8 mouse cellular contexts compared by ENCODE assay signal in the genomic region with DNA sequence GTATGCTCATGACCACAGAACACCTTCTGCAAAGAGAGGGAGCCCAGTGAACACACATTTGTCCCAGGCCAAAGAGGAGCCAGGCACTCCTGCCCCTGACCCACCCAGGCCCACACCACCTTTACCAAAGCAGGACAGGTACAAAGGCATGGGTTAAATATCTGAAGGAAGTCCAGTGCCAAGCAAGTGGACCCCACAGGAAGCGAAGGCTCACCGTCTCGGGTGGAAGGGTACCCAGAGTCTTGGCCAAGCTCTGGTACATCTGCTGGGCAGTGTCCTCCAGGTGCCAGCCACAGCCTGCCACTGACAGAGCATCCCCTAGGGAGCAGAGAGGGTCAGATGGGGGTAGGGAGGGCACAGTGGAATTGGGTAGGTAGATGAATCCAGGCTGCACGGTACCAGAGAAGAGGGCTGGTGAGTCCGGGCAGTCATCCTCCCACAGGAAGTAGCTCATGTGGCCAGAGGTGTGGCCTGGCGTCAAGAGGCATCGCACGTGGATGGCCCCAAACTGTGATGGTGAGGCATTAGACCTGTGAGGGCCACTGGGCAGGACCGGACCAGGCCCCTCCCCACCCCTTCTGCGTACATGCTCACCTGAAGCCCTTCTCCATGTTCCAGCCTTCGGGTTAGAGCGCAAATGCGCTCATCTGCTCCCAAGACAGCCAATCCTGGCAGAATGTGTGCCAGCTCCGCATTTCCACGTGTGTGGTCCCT. TPM values are rescaled to one million over a fixed set of nuclear protein-coding genes. Genes with fewer than 3 reads are reported as not detected.
DNase-seq lines count a peak whose midpoint lies in the region; ATAC-seq and TF ChIP-seq lines count a peak whose summit lies in the region.

No protein-coding gene starts in this region.

- peaks cover 12% of the 10 kb centered on the region for H3K4me1 ChIP-seq in kidney, embryonic 14.5 days (ENCODE audit: control insufficient read depth, insufficient read depth, low read length)
- H3K4me1 ChIP-seq in embryonic facial prominence, embryonic 12.5 days: peaks cover 24% of the 10 kb centered on the region
- H3K4me1 ChIP-seq in hindbrain, embryonic 16.5 days (ENCODE audit: control insufficient read depth, insufficient read depth, low read depth, low read length): peaks cover 24% of the 10 kb centered on the region
- peaks cover 11% of the 10 kb centered on the region for H3K4me1 ChIP-seq in midbrain, postnatal 0 days (ENCODE audit: insufficient read depth, low read length)

- DNase-seq in kidney, adult 8-10 months: no peak
- DNase-seq in midbrain, postnatal 0 days (ENCODE audit: low spot score): no peak
- no peak for DNase-seq in adrenal gland, postnatal 4 days (ENCODE audit: low spot score in 2 of 2)
- no peak for DNase-seq in left cerebral cortex, postnatal 36 days (ENCODE audit: low spot score in 2 of 2)
- DNase-seq in urinary bladder, postnatal 14 days (ENCODE audit: low spot score): no peak

- H3K27ac ChIP-seq in kidney, embryonic 14.5 days (ENCODE audit: low read depth, low read length): no peak overlapping the region
- H3K27ac ChIP-seq in embryonic facial prominence, embryonic 12.5 days: no peak overlapping the region
- H3K27ac ChIP-seq in hindbrain, embryonic 16.5 days (ENCODE audit: low read depth, low read length): no peak overlapping the region; the same call in 1 of the 2 replicates
- 0 out of 2 replicates have a peak overlapping the region, but pooled peaks have one; percentile 62 for H3K27ac ChIP-seq in midbrain, postnatal 0 days (ENCODE audit: low read depth, low read length)

- intact Hi-C loops in left cerebral cortex, postnatal 36 days (cut with DNase I): no loop called here

- peak overlapping the region; percentile 65; the same call in 1 of the 2 replicates for H3K9ac ChIP-seq in kidney, embryonic 14.5 days (ENCODE audit: low read depth, low read length)
- peak overlapping the region; percentile 72 for H3K9ac ChIP-seq in embryonic facial prominence, embryonic 12.5 days
- peak overlapping the region; percentile 80 for H3K9ac ChIP-seq in hindbrain, embryonic 16.5 days (ENCODE audit: low read depth, low read length)
- H3K9ac ChIP-seq in midbrain, postnatal 0 days (replicated peaks; ENCODE audit: low read length, poor library complexity, severe bottlenecking): peak overlapping the region; percentile 69; the same call in 1 of the 2 replicates

- no peaks in the 10 kb centered on the region for H3K27me3 ChIP-seq in kidney, embryonic 14.5 days (ENCODE audit: control insufficient read depth, insufficient read depth, low read length)
- no peaks in the 10 kb centered on the region for H3K27me3 ChIP-seq in embryonic facial prominence, embryonic 12.5 days
- H3K27me3 ChIP-seq in hindbrain, embryonic 16.5 days (replicated peaks; ENCODE audit: control insufficient read depth, insufficient read depth, low read length): no peaks in the 10 kb centered on the region
- H3K27me3 ChIP-seq in midbrain, postnatal 0 days (ENCODE audit: insufficient read depth, low read length): no peaks in the 10 kb centered on the region

- TF ChIP-seq CTCF in midbrain, postnatal 0 days (IDR thresholded peaks at IDR 0.05): no peak

- peak overlapping the region; percentile 57 for H3K4me2 ChIP-seq in kidney, embryonic 14.5 days (replicated peaks; ENCODE audit: low read depth, low read length)
- H3K4me2 ChIP-seq in embryonic facial prominence, embryonic 12.5 days (replicated peaks): peak overlapping the region; percentile 68
- H3K4me2 ChIP-seq in hindbrain, embryonic 16.5 days (ENCODE audit: low read length): peak overlapping the region; percentile 87
- peak overlapping the region; percentile 86 for H3K4me2 ChIP-seq in midbrain, postnatal 0 days (ENCODE audit: low read depth, low read length, poor library complexity, severe bottlenecking)

- WGBS in kidney, embryonic 14.5 days: 75% methylated on average over 15 of the region's 15 CpGs
- 79% methylated on average over 15 of the region's 15 CpGs for WGBS in embryonic facial prominence, embryonic 12.5 days
- WGBS in hindbrain, embryonic 16.5 days: 79% methylated on average over 15 of the region's 15 CpGs
- 80% methylated on average over 15 of the region's 15 CpGs for WGBS in midbrain, postnatal 0 days

- peaks cover 47% of the 10 kb centered on the region for H3K36me3 ChIP-seq in kidney, embryonic 14.5 days (ENCODE audit: control insufficient read depth, insufficient read depth, low read length)
- H3K36me3 ChIP-seq in embryonic facial prominence, embryonic 12.5 days: peaks cover 62% of the 10 kb centered on the region
- H3K36me3 ChIP-seq in hindbrain, embryonic 16.5 days (ENCODE audit: control insufficient read depth, insufficient read depth, low read length): peaks cover 27% of the 10 kb centered on the region
- peaks cover 45% of the 10 kb centered on the region for H3K36me3 ChIP-seq in midbrain, postnatal 0 days (ENCODE audit: insufficient read depth, low read length)

- peak overlapping the region; percentile 58 for H3K4me3 ChIP-seq in kidney, embryonic 14.5 days (ENCODE audit: low read length)
- peak overlapping the region; percentile 57 for H3K4me3 ChIP-seq in embryonic facial prominence, embryonic 12.5 days
- peak overlapping the region; percentile 70 for H3K4me3 ChIP-seq in hindbrain, embryonic 16.5 days (ENCODE audit: low read length)
- peak overlapping the region; percentile 73 for H3K4me3 ChIP-seq in midbrain, postnatal 0 days (ENCODE audit: low read depth, low read length)

- ATAC-seq in kidney, embryonic 14.5 days (ENCODE audit: low FRiP score, low TSS enrichment): 0 out of 2 replicates have a peak, but pooled peaks have one; percentile 10
- ATAC-seq in embryonic facial prominence, embryonic 12.5 days (ENCODE audit: insufficient number of reproducible peaks, insufficient read depth, low FRiP score, low TSS enrichment): no peak
- ATAC-seq in hindbrain, embryonic 16.5 days: no peak
- no peak for ATAC-seq in midbrain, postnatal 0 days (ENCODE audit: low FRiP score)

- H3K9me3 ChIP-seq in kidney, embryonic 14.5 days (ENCODE audit: control insufficient read depth, low read length): no peaks in the 10 kb centered on the region
- no peaks in the 10 kb centered on the region for H3K9me3 ChIP-seq in embryonic facial prominence, embryonic 12.5 days
- no peaks in the 10 kb centered on the region for H3K9me3 ChIP-seq in hindbrain, embryonic 16.5 days (ENCODE audit: control insufficient read depth, low read length)
- H3K9me3 ChIP-seq in midbrain, postnatal 0 days (ENCODE audit: low read length): no peaks in the 10 kb centered on the region

RNA-seq across cellular contexts. Expression of gene Haghl, which starts 1.5 kb away (rescaled TPM):
- polyA plus RNA-seq in kidney, embryonic 14.5 days (2014; fragmentation: Nextera tagmentation; extraction: Ambion mirVana): 75.4 and 75.6 TPM in 2 replicates
- 93.0 and 95.4 TPM in 2 replicates for polyA plus RNA-seq in embryonic facial prominence, embryonic 12.5 days (2016; fragmentation: Nextera tagmentation; extraction: Ambion mirVana)
- polyA plus RNA-seq in hindbrain, embryonic 16.5 days (2015; fragmentation: Nextera tagmentation; extraction: Ambion mirVana): 149 and 169 TPM in 2 replicates
- total RNA-seq in midbrain, postnatal 0 days (2014; rRNA removed): 149 and 156 TPM in 2 replicates
- polyA plus RNA-seq in midbrain, postnatal 0 days (2015; fragmentation: Nextera tagmentation; extraction: Ambion mirVana): 206 and 228 TPM in 2 replicates
- total RNA-seq in adrenal gland, postnatal 4 days (2021): 10 to 100 TPM; 51.4 to 53.4 TPM
- 100 to 1,000 TPM; 114 to 117 TPM for total RNA-seq in left cerebral cortex, postnatal 36 days (2021)

RNA-seq across cellular contexts. Expression of gene Ccdc78, which starts 2.4 kb away (rescaled TPM):
- 0.32 and 0.41 TPM in 2 replicates for polyA plus RNA-seq in kidney, embryonic 14.5 days (2014; fragmentation: Nextera tagmentation; extraction: Ambion mirVana)
- polyA plus RNA-seq in embryonic facial prominence, embryonic 12.5 days (2016; fragmentation: Nextera tagmentation; extraction: Ambion mirVana): 0.18 and 0.29 TPM in 2 replicates
- 0.21 and 0.28 TPM in 2 replicates for polyA plus RNA-seq in hindbrain, embryonic 16.5 days (2015; fragmentation: Nextera tagmentation; extraction: Ambion mirVana)
- 0.44 TPM in 1 of 2 replicates, not detected in the other for total RNA-seq in midbrain, postnatal 0 days (2014; rRNA removed)
- 0.39 and 0.65 TPM in 2 replicates for polyA plus RNA-seq in midbrain, postnatal 0 days (2015; fragmentation: Nextera tagmentation; extraction: Ambion mirVana)
- under 1 TPM in 1 of 2 experiments, not detected in 1; 0.22 TPM for total RNA-seq in adrenal gland, postnatal 4 days (2021)
- total RNA-seq in left cerebral cortex, postnatal 36 days (2021): not detected

RNA-seq across cellular contexts. Expression of gene Fam173a, which starts 8.7 kb away (rescaled TPM):
- polyA plus RNA-seq in kidney, embryonic 14.5 days (2014; fragmentation: Nextera tagmentation; extraction: Ambion mirVana): 90.2 and 111 TPM in 2 replicates
- 72.0 and 77.0 TPM in 2 replicates for polyA plus RNA-seq in embryonic facial prominence, embryonic 12.5 days (2016; fragmentation: Nextera tagmentation; extraction: Ambion mirVana)
- polyA plus RNA-seq in hindbrain, embryonic 16.5 days (2015; fragmentation: Nextera tagmentation; extraction: Ambion mirVana): 99.9 and 103 TPM in 2 replicates
- 65.8 and 74.2 TPM in 2 replicates for total RNA-seq in midbrain, postnatal 0 days (2014; rRNA removed)
- 106 and 116 TPM in 2 replicates for polyA plus RNA-seq in midbrain, postnatal 0 days (2015; fragmentation: Nextera tagmentation; extraction: Ambion mirVana)
- total RNA-seq in adrenal gland, postnatal 4 days (2021): 10 to 100 TPM; 89.1 to 93.5 TPM
- 10 to 100 TPM; 81.2 to 81.7 TPM for total RNA-seq in left cerebral cortex, postnatal 36 days (2021)

RNA-seq across cellular contexts. Expression of gene Narfl, which starts 10.4 kb away (rescaled TPM):
- polyA plus RNA-seq in kidney, embryonic 14.5 days (2014; fragmentation: Nextera tagmentation; extraction: Ambion mirVana): 25.3 and 27.3 TPM in 2 replicates
- 23.9 and 25.6 TPM in 2 replicates for polyA plus RNA-seq in embryonic facial prominence, embryonic 12.5 days (2016; fragmentation: Nextera tagmentation; extraction: Ambion mirVana)
- 29.9 and 30.4 TPM in 2 replicates for polyA plus RNA-seq in hindbrain, embryonic 16.5 days (2015; fragmentation: Nextera tagmentation; extraction: Ambion mirVana)
- total RNA-seq in midbrain, postnatal 0 days (2014; rRNA removed): 25.2 and 27.3 TPM in 2 replicates
- polyA plus RNA-seq in midbrain, postnatal 0 days (2015; fragmentation: Nextera tagmentation; extraction: Ambion mirVana): 25.1 and 27.2 TPM in 2 replicates
- 10 to 100 TPM; 39.5 to 40.8 TPM for total RNA-seq in adrenal gland, postnatal 4 days (2021)
- 10 to 100 TPM; 29.5 to 42.9 TPM for total RNA-seq in left cerebral cortex, postnatal 36 days (2021)

RNA-seq across cellular contexts. Expression of gene AC134908.4, which starts 11.4 kb away (rescaled TPM):
- not detected in 2 replicates for polyA plus RNA-seq in kidney, embryonic 14.5 days (2014; fragmentation: Nextera tagmentation; extraction: Ambion mirVana)
- not detected in 2 replicates for polyA plus RNA-seq in embryonic facial prominence, embryonic 12.5 days (2016; fragmentation: Nextera tagmentation; extraction: Ambion mirVana)
- polyA plus RNA-seq in hindbrain, embryonic 16.5 days (2015; fragmentation: Nextera tagmentation; extraction: Ambion mirVana): 1.6 and 2.2 TPM in 2 replicates
- not detected in 2 replicates for total RNA-seq in midbrain, postnatal 0 days (2014; rRNA removed)
- polyA plus RNA-seq in midbrain, postnatal 0 days (2015; fragmentation: Nextera tagmentation; extraction: Ambion mirVana): 0.89 TPM in 1 of 2 replicates, not detected in the other
- total RNA-seq in adrenal gland, postnatal 4 days (2021): not detected
- total RNA-seq in left cerebral cortex, postnatal 36 days (2021): under 1 TPM in 1 of 2 experiments, not detected in 1; 0.52 TPM
